In the genomic region with DNA sequence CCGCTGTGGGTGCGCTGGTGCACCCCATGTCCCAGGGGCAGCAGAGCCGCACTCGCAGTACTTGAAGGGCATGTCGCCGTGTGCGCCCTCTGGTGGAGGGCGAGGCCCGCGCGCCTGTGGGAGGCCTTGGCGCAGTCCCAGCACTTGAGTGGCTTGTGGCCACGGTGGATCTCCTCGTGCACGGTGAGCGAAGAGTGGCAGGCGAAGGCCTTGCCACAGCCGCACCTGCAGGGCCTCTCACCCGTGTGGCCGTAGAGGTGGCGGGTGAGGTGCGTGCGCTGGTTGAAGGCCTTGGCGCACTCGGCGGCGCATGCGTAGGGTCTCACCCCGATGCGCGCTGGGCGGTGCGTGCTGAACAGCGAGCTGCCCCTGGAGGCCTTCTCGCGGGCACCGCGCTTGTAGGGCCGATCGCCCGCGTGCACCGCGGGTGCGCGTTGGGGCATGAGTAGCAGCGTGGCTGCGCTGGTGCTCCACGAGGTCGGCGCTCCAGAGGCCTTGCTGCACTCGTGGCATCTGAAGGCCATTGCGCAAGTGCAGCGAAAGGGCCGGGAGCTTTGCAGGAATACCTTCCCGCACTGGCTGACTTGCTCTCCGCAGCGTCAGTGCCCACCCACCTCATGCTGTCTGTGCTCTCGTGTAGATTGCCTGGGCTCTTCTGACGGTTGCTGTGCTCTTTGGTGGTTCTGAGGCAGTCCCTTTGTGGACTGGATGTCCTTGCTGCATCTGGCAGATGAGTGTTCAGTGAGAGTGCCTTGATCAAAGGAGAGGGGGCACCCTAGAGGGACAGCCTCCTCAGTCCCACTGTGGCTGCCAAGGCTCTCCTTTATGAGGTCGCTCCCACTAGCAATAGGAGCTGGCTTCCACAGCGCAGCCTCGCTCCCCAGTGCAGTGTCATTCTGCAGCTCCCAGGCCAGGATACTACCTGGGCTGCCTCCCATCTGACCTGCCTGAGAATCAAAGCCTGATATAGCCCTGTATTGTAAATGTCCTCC, we compare ENCODE assay signal across 1 mouse cellular context.
A peak's percentile ranks its signal among the peaks of the same experiment; 100 is the strongest.
TF ChIP-seq lines count a peak whose summit lies in the region.

No protein-coding gene starts in this region.

TF ChIP-seq in MEL, 35 proteins besides CTCF, POLR2A, EP300 and RAD21 (continued from another document):
- TF ChIP-seq ZNF384 (IDR thresholded peaks at IDR 0.05; ENCODE audit: low read depth, low read length) (no peak), ELF1 (IDR thresholded peaks at IDR 0.05; ENCODE audit: low read depth, low read length) (no peak), ZC3H11A (IDR thresholded peaks at IDR 0.05; ENCODE audit: low read depth, low read length) (no peak), POLR2AphosphoS5 (IDR thresholded peaks at IDR 0.05; ENCODE audit: borderline replicate concordance, low read depth, low read length) (no peak), SIN3A (IDR thresholded peaks at IDR 0.05; ENCODE audit: low read length) (peak; percentile 24; the same call in 1 of the 2 replicates), SMC3 (IDR thresholded peaks at IDR 0.05; ENCODE audit: low read depth, low read length) (peak; percentile 76), BHLHE40 (IDR thresholded peaks at IDR 0.05; ENCODE audit: borderline replicate concordance, low read depth, low read length) (no peak), E2F4 (IDR thresholded peaks at IDR 0.05; ENCODE audit: borderline replicate concordance, low read depth, low read length) (no peak), NELFE (IDR thresholded peaks at IDR 0.05; ENCODE audit: low read depth, low read length) (0 out of 2 replicates have a peak, but pooled peaks have one; percentile 38)
